Mouse (Mus musculus) MEL (cell line): Measurements from ENCODE around the gene Nphp4.

Experiments
- CTCF ChIP-seq, 3 experiments: IDR thresholded peaks in 2 of 3; conservative IDR thresholded peaks in 1 of 3; 2 replicates each; pipeline ENCODE4 v1.5.1; 2011 to 2012; ENCODE audit warnings: low read length in 3 of 3, low read depth in 2 of 3, mild to moderate bottlenecking in 2 of 3, improper control_type of control experiment in 1 of 3, inconsistent platforms in 1 of 3, mixed read lengths in 1 of 3, moderate library complexity in 1 of 3; ENCODE audit not compliant: control insufficient read depth in 1 of 3, insufficient read depth in 1 of 3, poor library complexity in 1 of 3, severe bottlenecking in 1 of 3
- EP300 ChIP-seq, 2 experiments: IDR thresholded peaks; 2 replicates each; pipeline ENCODE4 v1.6.1; 2011; ENCODE audit warnings: improper control_type of control experiment in 2 of 2, low read length in 2 of 2, low read depth in 1 of 2, mild to moderate bottlenecking in 1 of 2
- GABPA ChIP-seq: IDR thresholded peaks from 2 replicates; pipeline ENCODE4 v1.6.1; 2012; ENCODE audit warnings: low read depth, mild to moderate bottlenecking, inconsistent platforms, low read length, improper control_type of control experiment, moderate library complexity
- GATA1 ChIP-seq: IDR thresholded peaks from 2 replicates; pipeline ENCODE4 v1.6.1; 2011; ENCODE audit warnings: low read depth, low read length, improper control_type of control experiment
- MAFK ChIP-seq: IDR thresholded peaks from 2 replicates; pipeline ENCODE4 v1.6.1; 2011; ENCODE audit warnings: low read depth, mild to moderate bottlenecking, low read length, improper control_type of control experiment, borderline replicate concordance
- MEF2A ChIP-seq: IDR thresholded peaks from 2 replicates; pipeline ENCODE4 v1.6.1; 2014; ENCODE audit warnings: low read depth, mild to moderate bottlenecking, inconsistent platforms, low read length, improper control_type of control experiment; ENCODE audit not compliant: poor library complexity, insufficient replicate concordance, severe bottlenecking; ENCODE audit errors: extremely low read depth
- POLR2A ChIP-seq, 2 experiments: IDR thresholded peaks; 2 replicates each; pipeline ENCODE4 v1.6.1; 2011 to 2012; ENCODE audit warnings: low read length in 2 of 2, mild to moderate bottlenecking in 2 of 2, control low read depth in 1 of 2, improper control_type of control experiment in 1 of 2, low read depth in 1 of 2, moderate library complexity in 1 of 2; ENCODE audit not compliant: control insufficient read depth in 1 of 2, insufficient read depth in 1 of 2, poor library complexity in 1 of 2
- POLR2AphosphoS2 ChIP-seq: IDR thresholded peaks from 2 replicates; pipeline ENCODE4 v1.6.1; 2011; ENCODE audit warnings: low read length, improper control_type of control experiment
- TBP ChIP-seq: IDR thresholded peaks from 2 replicates; pipeline ENCODE4 v1.8.0; 2011; ENCODE audit warnings: low read depth, low read length, improper control_type of control experiment
- UBTF ChIP-seq: IDR thresholded peaks from 2 replicates; pipeline ENCODE4 v1.6.1; 2012; ENCODE audit warnings: low read depth, mild to moderate bottlenecking, inconsistent platforms, low read length, improper control_type of control experiment, moderate library complexity, borderline replicate concordance; ENCODE audit not compliant: insufficient read depth
- ZKSCAN1 ChIP-seq: IDR thresholded peaks from 2 replicates; pipeline ENCODE4 v1.6.1; 2012; ENCODE audit warnings: low read depth, mild to moderate bottlenecking, inconsistent platforms, low read length, improper control_type of control experiment, moderate library complexity

- TF ChIP-seq GABPA, result no peak
- TF ChIP-seq TBP, result no peak
- no peak for TF ChIP-seq EP300 (IDR thresholded peaks at IDR 0.05; ENCODE audit: low read depth in 1 of 2, low read length in 2 of 2)
- TF ChIP-seq UBTF, result no peak
- TF ChIP-seq CTCF (IDR thresholded peaks at IDR 0.05 in 2 of 3, conservative IDR thresholded peaks at IDR 0.05 in 1 of 3; ENCODE audit: control insufficient read depth in 1 of 3, insufficient read depth in 1 of 3, low read depth in 2 of 3, low read length in 3 of 3, poor library complexity in 1 of 3, severe bottlenecking in 1 of 3), result no peak
- no peak for TF ChIP-seq MAFK
- no peak for TF ChIP-seq POLR2A (IDR thresholded peaks at IDR 0.05; ENCODE audit: control insufficient read depth in 1 of 2, insufficient read depth in 1 of 2, low read depth in 1 of 2, low read length in 2 of 2, poor library complexity in 1 of 2)
- no peak for TF ChIP-seq GATA1
- TF ChIP-seq MEF2A, result no peak
- no peak for TF ChIP-seq ZKSCAN1
- TF ChIP-seq POLR2AphosphoS2, result no peak
These were observed 11.5 kb downstream of the Nphp4 start for GRCm38 (mm10) chr4:152488046-152488445.
